In the genomic region with DNA sequence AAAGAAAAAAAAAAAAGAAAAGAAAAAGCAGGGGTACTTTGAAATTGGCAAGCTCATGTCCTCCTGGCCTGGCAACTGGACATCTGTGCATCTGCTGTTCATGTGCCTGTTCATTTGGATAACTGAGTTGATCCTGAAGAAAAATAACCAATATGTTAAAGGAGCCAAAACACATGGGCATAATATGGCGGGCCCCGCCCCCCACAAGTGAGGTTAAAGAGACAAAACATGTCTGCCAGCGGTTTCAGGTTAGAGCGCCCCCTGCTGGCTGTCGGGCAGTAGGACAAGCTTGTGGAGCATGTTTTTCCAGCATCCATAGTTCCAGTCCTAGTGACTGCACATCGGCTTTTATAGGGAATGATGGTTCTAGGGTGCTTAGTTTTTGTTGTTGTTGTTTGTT, we compare ENCODE assay signal across 8 mouse cellular contexts. TPM values are rescaled to one million over a fixed set of nuclear protein-coding genes. Genes with fewer than 3 reads are reported as not detected.
A peak's percentile ranks its signal among the peaks of the same experiment; 100 is the strongest.
DNase-seq lines count a peak whose midpoint lies in the region; ATAC-seq and TF ChIP-seq lines count a peak whose summit lies in the region.

No protein-coding gene starts in this region.

- H3K4me3 ChIP-seq in neural tube, embryonic 15.5 days (replicated peaks), result no peak overlapping the region
- H3K4me3 ChIP-seq in hindbrain, postnatal 0 days (ENCODE audit: low read length), result no peak overlapping the region

- DNase-seq in neural tube, embryonic 10.5 days (ENCODE audit: extremely low spot score, low spot score), result peak; percentile 82
- peak; percentile 83 for DNase-seq in adipocyte (ENCODE audit: low spot score)
- DNase-seq in cerebellum, postnatal 25 days, result peak; percentile 69 to 79
- peak; percentile 82 for DNase-seq in hindbrain, postnatal 0 days (ENCODE audit: low spot score)
- peak; percentile 58 to 71 for DNase-seq in lung, adult 18-20 months
- DNase-seq in right cerebral cortex, postnatal 4 days, result peak; percentile 77

- whole genome bisulfite sequencing in neural tube, embryonic 15.5 days, result 22% methylated on average over 6 of the region's 6 CpGs
- 13% methylated on average over 6 of the region's 6 CpGs for WGBS in hindbrain, postnatal 0 days

- peaks cover 37% of the 10 kb centered on the region for H3K36me3 ChIP-seq in neural tube, embryonic 15.5 days
- peaks cover 24% of the 10 kb centered on the region for H3K36me3 ChIP-seq in hindbrain, postnatal 0 days (ENCODE audit: insufficient read depth, low read length)

- H3K27ac ChIP-seq in neural tube, embryonic 15.5 days (replicated peaks), result no peak overlapping the region
- H3K27ac ChIP-seq in hindbrain, postnatal 0 days, result no peak overlapping the region

- no peak overlapping the region for H3K9ac ChIP-seq in neural tube, embryonic 15.5 days (replicated peaks)
- no peak overlapping the region for H3K9ac ChIP-seq in hindbrain, postnatal 0 days (replicated peaks; ENCODE audit: low read length)

- TF ChIP-seq CTCF in hindbrain, postnatal 0 days (IDR thresholded peaks at IDR 0.05; ENCODE audit: low read depth), result peak; percentile 93

- peaks cover 16% of the 10 kb centered on the region for H3K4me1 ChIP-seq in neural tube, embryonic 15.5 days
- H3K4me1 ChIP-seq in hindbrain, postnatal 0 days (ENCODE audit: insufficient read depth, low read length), result peaks cover 7% of the 10 kb centered on the region; the same call in 1 of the 2 replicates

- no peak for ATAC-seq in neural tube, embryonic 15.5 days (ENCODE audit: low FRiP score)
- no peak for ATAC-seq in hindbrain, postnatal 0 days
- ATAC-seq in activated CD4-positive, CD25-positive, alpha-beta regulatory T cell, adult 4 months, result no peak

- H3K4me2 ChIP-seq in neural tube, embryonic 15.5 days, result no peak overlapping the region
- H3K4me2 ChIP-seq in hindbrain, postnatal 0 days (ENCODE audit: low read depth, low read length), result no peak overlapping the region

- H3K27me3 ChIP-seq in neural tube, embryonic 15.5 days (replicated peaks), result no peaks in the 10 kb centered on the region
- H3K27me3 ChIP-seq in hindbrain, postnatal 0 days (ENCODE audit: insufficient read depth, low read length), result no peaks in the 10 kb centered on the region

- no peaks in the 10 kb centered on the region for H3K9me3 ChIP-seq in neural tube, embryonic 15.5 days (replicated peaks)
- H3K9me3 ChIP-seq in hindbrain, postnatal 0 days (ENCODE audit: low read length), result no peaks in the 10 kb centered on the region

RNA-seq across cellular contexts. Expression of gene Taldo1, which starts 2.8 kb away (rescaled TPM):
- polyA plus RNA-seq in neural tube, embryonic 15.5 days (2015; fragmentation: Nextera tagmentation; extraction: Ambion mirVana), result 269 and 298 TPM in 2 replicates
- 156 and 200 TPM in 2 replicates for total RNA-seq in hindbrain, postnatal 0 days (2014; rRNA removed)
- 252 and 258 TPM in 2 replicates for polyA plus RNA-seq in hindbrain, postnatal 0 days (2015; fragmentation: Nextera tagmentation; extraction: Ambion mirVana)
- polyA plus RNA-seq in activated CD4-positive, CD25-positive, alpha-beta regulatory T cell, adult 4 months (2017; shearing (Covaris generic)), result 100 to 1,000 TPM; 422 to 471 TPM

RNA-seq across cellular contexts. Expression of gene Gatd1, which starts 19.2 kb away (rescaled TPM):
- polyA plus RNA-seq in neural tube, embryonic 15.5 days (2015; fragmentation: Nextera tagmentation; extraction: Ambion mirVana), result 49.3 and 50.4 TPM in 2 replicates
- 61.2 and 74.4 TPM in 2 replicates for total RNA-seq in hindbrain, postnatal 0 days (2014; rRNA removed)
- polyA plus RNA-seq in hindbrain, postnatal 0 days (2015; fragmentation: Nextera tagmentation; extraction: Ambion mirVana), result 46.9 and 49.4 TPM in 2 replicates
- polyA plus RNA-seq in activated CD4-positive, CD25-positive, alpha-beta regulatory T cell, adult 4 months (2017; shearing (Covaris generic)), result 10 to 100 TPM; 82.1 to 97.0 TPM

RNA-seq across cellular contexts. Expression of gene Cend1, which starts 34.5 kb away (rescaled TPM):
- 185 and 208 TPM in 2 replicates for polyA plus RNA-seq in neural tube, embryonic 15.5 days (2015; fragmentation: Nextera tagmentation; extraction: Ambion mirVana)
- total RNA-seq in hindbrain, postnatal 0 days (2014; rRNA removed), result 208 and 246 TPM in 2 replicates
- 219 and 255 TPM in 2 replicates for polyA plus RNA-seq in hindbrain, postnatal 0 days (2015; fragmentation: Nextera tagmentation; extraction: Ambion mirVana)
- polyA plus RNA-seq in activated CD4-positive, CD25-positive, alpha-beta regulatory T cell, adult 4 months (2017; shearing (Covaris generic)), result not detected

RNA-seq across cellular contexts. Expression of gene Slc25a22, which starts 42.9 kb away (rescaled TPM):
- 76.7 and 88.8 TPM in 2 replicates for polyA plus RNA-seq in neural tube, embryonic 15.5 days (2015; fragmentation: Nextera tagmentation; extraction: Ambion mirVana)
- 126 and 138 TPM in 2 replicates for total RNA-seq in hindbrain, postnatal 0 days (2014; rRNA removed)
- polyA plus RNA-seq in hindbrain, postnatal 0 days (2015; fragmentation: Nextera tagmentation; extraction: Ambion mirVana), result 79.9 and 87.3 TPM in 2 replicates
- polyA plus RNA-seq in activated CD4-positive, CD25-positive, alpha-beta regulatory T cell, adult 4 months (2017; shearing (Covaris generic)), result 10 to 100 TPM; 26.8 to 51.1 TPM

RNA-seq across cellular contexts. Expression of gene Pidd1, which starts 49.1 kb away (rescaled TPM):
- 2.7 and 5.0 TPM in 2 replicates for polyA plus RNA-seq in neural tube, embryonic 15.5 days (2015; fragmentation: Nextera tagmentation; extraction: Ambion mirVana)
- 3.6 and 4.6 TPM in 2 replicates for total RNA-seq in hindbrain, postnatal 0 days (2014; rRNA removed)
- polyA plus RNA-seq in hindbrain, postnatal 0 days (2015; fragmentation: Nextera tagmentation; extraction: Ambion mirVana), result 2.4 and 2.5 TPM in 2 replicates
- polyA plus RNA-seq in activated CD4-positive, CD25-positive, alpha-beta regulatory T cell, adult 4 months (2017; shearing (Covaris generic)), result 10 to 100 TPM in 1 of 2 experiments, 1 to 10 TPM in 1; 5.3 to 12.7 TPM

Comparison
In these comparisons a context has a peak if more than half of its experiments do, and no peak if none do; other contexts are left out.
1. RNA of gene Cend1, which starts 34.5 kb away (polyA plus RNA-seq): 219 to 255 TPM in hindbrain, postnatal 0 days and 185 to 208 TPM in neural tube, embryonic 15.5 days; not detected in activated CD4-positive, CD25-positive, alpha-beta regulatory T cell, adult 4 months; every median in the first group is over 100 times any median in the second.
2. Peak in every context shown above with its lines, with median percentiles within 50 percentile points of each other: DNase-seq.